Mouse (Mus musculus) heart, postnatal 0 days (tissue): ENCODE data around the gene Dlg4.

Source experiments
- CTCF ChIP-seq: IDR thresholded peaks from 2 replicates; pipeline ENCODE4 v1.5.1; 2016; ENCODE audit warnings: antibody characterized with exemption, control low read depth, low read depth
- EP300 ChIP-seq: IDR thresholded peaks from 2 replicates; pipeline ENCODE4 v1.6.1; 2016; ENCODE audit warnings: antibody characterized with exemption, low read depth

GRCm38 (mm10) chr11:70019495-70020021 lies 2.8 kb downstream of the Dlg4 start:
- TF ChIP-seq CTCF: no peak
- no peak for TF ChIP-seq EP300
